Mouse (Mus musculus) CD4-positive, CD25-positive, alpha-beta regulatory T cell, adult 4 months (primary cell): ENCODE measurements around the gene Slc25a33. TPM values are rescaled to one million over a fixed set of nuclear protein-coding genes. Genes with fewer than 3 reads are reported as not detected.
"Not testable (repeated sequence)": the region's sequence is repeated elsewhere in the genome, so short reads cannot be mapped to it uniquely, and the experiment has no call there.

Experiments
- ATAC-seq: one replicate; pipeline ENCODE4 v1.8.0; 2017
- polyA plus RNA-seq, 2 experiments: library from polyadenylated mRNA; unstranded; fragments of 100-300 nt; shearing (Covaris generic); gene quantifications; one replicate each; pipeline ENCODE4 v1.2.1; 2017

The Slc25a33 gene
- polyA plus RNA-seq, 2 experiments from 2014 or later: 4.6 to 5.7 TPM

DNA sequence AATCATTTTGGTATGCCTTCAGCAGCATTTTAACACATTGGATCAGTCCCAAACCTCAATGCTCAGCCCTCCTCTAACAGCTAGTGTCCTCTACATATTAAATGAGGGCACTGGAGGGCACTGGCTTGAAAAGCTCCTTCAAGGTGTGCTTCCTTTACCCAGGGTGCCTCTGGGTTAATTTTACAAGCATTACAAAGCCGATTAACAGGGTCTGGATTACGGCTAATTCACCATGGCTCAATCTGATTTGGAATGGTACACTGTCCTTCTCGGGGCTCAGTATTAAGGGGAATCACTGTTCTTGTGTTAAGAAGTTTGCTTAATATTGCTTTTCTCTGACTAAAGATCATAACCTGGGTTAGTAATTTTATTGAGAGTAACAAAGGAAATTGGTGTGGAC, 21.2 kb downstream of the Slc25a33 start:
- no peak for ATAC-seq

DNA sequence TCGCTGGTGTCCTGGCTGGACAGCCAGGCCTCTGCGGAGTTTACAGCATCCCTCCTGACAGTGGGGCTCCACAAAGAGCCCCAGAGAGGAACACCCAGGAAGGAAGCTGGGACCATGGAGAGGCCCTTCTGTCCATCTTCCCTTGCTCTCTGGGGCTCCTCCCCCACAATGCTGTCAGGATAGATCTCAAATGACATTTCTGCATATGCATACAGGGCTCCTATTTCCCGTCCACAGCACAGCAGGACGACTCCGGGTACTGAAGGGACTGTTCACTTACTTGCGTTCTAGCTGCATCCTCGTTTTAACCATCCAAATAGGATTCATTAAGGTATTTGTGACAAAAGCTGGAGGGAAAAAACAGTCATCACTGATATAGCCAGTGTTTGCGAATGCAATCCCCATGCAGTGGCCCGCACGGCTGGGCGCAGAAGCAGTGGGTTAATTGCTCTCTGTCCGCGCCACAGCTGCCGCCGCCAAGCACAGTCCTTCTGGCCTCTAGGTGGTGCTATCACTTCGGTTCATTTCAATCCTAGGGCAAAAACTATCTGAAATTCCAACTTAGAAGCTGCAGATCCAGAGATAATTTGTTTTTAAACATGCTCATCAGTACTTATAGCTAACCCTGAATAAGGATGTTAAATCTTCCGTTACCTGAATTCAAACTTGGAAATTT, 21.8 kb downstream of the Slc25a33 start:
- no peak for ATAC-seq

DNA sequence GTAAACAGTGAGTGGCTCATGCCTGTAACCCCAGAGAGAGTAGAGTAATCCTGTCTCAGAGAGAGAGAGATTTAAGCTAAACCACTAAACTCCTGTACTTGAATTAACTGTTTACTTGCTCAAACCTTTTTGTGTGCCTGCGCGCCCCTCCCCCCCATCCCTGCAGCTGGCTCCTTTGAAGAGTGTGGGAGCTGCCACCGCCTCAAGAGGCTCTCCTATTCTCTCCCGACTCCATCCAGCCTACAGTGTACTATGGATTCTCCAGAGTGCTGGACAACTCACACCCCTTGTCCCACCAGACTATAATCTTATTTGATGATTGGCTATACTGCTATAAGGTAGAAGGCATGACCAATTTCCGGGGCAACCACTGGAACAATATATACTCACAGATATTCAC, 23.4 kb downstream of the Slc25a33 start:
- no peak for ATAC-seq

DNA sequence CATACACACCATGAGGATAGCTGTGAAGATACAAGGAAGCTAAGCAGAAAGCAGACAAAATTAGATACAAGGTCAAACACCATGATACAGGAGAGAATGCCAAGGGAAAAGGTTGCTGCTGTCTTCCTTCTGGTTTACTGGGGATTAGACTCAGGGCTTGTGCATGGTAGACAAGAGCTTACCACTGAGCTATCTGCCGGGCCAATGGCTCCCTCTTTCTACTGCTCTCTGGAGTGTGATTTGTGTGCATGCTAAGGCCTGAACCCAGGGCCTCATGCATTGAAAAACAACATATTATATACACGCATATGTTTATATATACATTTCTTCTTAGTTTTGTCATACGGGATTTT, 24.4 kb downstream of the Slc25a33 start:
- ATAC-seq: not testable (repeated sequence)

DNA sequence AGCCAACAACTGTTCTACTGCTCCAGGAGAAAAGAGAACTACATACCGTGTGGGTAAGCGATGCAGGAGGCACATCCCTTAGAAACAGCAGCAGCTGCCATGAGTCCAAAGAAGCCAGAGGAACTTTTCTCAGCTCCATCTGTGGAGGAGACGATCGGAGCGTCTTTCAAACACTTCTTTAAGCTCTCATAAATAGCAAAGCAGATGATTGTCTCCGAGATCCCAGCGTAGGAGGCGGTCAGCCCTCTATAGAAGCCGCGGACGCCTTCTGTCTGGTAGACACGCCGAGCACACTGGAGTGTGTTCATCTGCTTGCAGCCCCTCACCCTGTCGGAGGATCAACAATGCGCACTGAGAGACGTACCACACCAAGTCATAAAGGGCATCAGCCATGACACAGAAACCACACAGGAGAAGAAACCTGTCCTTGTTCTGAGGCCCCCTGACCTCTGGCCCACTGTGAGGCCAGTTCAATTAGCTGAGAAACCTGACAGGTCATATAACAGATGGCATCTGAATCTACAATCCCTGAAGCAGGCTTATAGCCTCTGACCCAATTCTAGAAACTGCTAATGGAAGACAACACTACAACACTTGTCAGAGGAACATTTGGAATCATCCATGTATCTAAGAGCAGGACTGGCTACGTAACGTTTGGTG, 24.9 kb downstream of the Slc25a33 start:
- no peak for ATAC-seq

DNA sequence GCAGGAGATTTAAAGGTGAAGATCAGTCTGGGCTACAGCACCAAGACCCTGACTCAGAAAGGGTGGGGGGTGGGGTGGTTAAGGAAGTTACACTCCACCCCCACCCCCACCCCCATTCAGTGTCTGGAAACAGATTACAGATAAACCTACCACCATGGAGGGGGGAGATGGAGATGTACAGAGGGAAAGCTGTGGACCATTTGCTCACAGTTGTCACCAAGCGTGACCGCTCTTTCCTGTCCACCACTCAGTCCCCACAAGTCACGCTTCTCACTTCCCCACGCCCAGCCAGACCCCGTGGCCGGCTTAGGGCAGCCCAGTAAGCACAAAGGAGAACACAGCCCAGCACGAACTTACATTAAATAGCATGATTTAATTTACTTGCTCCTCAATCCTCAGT, 30.0 kb downstream of the Slc25a33 start:
- no peak for ATAC-seq

DNA sequence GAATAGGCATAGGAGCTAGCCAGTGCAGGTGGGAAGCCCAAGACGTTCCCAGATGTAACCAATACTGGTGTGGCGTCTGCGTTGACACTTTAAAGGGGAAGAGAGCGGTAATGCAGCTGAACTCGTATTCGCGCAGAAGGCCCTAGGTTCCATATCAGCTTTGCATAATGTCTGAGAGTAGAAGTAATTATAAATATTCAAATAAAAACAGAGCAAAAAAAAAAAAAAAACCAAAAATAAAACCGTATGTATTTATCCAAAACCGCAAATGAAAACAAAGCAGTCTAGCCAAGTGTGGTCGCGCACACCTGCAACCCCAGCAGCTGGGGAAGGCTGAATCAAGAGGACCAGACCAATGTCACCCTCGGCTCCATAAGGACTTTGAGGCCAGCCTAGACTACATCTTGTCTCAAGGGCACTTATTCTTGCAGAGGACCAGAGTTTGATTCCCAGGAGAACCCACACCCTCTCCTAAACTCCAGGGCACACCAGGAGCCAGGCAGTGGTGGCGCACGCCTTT, 32.0 kb downstream of the Slc25a33 start:
- no peak for ATAC-seq

- no peak for ATAC-seq
Observed at GRCm38 (mm10) chr4:149740301-149740700, 33.8 kb downstream of the Slc25a33 start.

- ATAC-seq: no peak
Observed at GRCm38 (mm10) chr4:149739478-149739877, 34.6 kb downstream of the Slc25a33 start.

DNA sequence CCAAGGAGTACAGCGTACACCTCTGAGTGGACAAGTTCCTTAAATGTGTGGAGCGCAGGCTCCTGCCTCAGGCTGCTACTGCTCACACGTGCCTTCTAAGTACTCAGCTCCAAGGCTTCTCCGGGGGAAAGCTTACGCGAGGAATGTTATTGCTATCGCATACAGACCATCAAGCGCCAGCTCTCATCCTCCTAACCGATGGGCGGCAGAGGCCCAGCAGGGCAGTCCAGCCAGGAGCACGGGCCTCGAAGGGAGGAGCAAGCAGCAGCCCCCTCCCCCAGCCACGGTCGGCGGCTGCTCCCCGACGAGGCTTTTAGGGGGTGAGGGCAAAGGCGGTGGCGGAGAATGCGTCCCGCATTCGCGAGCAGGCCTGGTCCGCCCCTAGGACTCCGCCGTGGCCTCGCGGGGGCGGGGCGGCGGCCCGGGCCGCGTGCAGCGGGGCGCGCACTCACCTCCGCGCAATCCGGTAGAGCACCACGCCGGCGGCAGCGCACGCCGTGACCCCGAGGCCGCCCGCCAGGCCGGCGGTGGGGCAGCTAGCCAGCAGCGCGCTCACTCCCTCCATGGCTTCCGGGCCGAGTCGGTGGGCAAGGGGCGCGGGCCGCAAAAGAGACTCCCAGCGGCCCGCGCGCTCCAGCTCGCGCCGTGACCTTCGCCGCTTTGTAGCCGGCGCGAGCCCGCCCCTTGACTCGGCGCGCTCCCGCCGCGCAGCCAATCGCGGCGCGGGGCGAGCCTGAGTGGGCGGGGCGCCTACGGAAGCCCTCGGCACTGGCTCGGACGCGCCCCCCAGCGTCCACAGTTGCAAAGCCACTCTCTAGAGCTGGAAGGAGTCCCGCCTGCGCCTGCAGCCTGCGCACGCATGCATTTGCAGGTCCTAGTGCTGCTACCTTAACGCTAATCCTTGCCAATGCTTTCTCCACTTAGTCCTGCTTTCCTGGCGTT, 36.4 kb downstream of the Slc25a33 start, which contains the start of gene Tmem201:
Gene Tmem201 (minus strand): TSS at position 662 of the 942 bp plus-strand sequence.
- ATAC-seq: peak; percentile 96

GRCm38 (mm10) chr4:149736581-149736980, 37.5 kb downstream of the Slc25a33 start:
- no peak for ATAC-seq

DNA sequence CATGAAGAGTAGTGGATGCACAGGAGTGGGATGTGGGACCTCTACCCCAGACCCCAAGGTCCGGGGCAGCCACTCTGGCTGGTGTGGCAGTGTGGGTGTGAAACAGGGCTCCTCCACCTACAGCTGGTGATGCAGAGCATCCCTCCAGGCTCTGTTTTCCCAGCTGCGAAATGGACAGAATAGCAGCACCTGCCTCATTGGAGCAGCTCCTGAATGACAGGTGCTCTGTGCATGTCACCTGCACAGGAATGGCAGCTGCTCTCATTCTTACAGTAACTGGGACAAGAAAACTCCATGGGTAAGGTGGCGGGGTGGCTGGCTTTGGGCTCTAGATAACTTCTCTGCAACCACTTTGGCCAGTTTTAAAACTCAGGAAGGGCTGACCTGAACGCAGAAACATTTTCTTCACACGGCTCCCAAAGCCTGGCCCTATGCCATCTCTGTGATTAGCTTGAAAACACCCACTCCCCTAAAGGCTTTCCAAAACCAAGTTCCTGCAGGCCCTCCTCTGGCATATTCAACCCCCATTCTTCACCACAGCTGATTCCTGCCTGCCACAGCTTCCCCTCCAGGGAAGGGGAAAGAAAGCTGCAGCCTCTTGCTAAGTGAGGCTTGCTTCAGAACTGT, 38.3 kb downstream of the Slc25a33 start:
- ATAC-seq: no peak

DNA sequence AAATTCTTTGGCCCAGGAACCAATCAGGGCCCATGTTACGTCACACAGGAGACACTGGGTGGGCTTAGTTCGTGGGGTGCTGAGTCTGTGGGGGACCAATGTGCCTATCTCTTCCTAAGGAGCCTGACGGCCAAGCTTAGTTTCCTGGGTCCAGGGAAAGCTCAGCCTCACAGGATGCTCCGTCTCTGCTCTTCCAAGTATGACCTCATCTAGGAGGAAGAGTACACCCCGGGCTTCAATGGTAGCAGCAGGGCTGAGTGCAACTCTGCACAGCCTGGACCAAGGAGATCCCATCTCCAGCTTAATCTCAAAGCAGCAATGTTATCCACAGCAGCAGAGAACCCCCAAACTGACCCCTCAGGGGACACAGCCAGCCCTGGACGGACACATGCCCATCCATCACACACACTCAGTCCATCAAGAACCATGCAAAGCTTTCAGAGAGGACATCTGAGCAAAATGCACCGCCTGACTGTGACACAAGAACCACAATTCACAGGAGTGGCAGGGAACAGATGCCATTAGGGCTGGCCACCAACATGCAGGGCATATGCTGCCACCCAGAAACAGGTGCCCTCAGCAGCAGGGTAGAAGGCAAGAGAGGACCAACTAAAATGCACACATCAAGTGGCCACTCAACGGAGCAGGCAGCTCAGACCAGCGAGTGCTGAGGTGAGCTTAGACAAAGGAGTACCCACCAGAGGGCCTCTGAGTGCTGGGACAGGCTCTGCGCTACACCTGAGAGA, 39.2 kb downstream of the Slc25a33 start:
- no peak for ATAC-seq

GRCm38 (mm10) chr4:149734246-149734645, 39.8 kb downstream of the Slc25a33 start:
- ATAC-seq: no peak

GRCm38 (mm10) chr4:149733748-149734147, 40.3 kb downstream of the Slc25a33 start:
- ATAC-seq: no peak

GRCm38 (mm10) chr4:149732800-149733199, 41.3 kb downstream of the Slc25a33 start:
- no peak for ATAC-seq

- ATAC-seq: no peak
Observed at GRCm38 (mm10) chr4:149732313-149732712, 41.8 kb downstream of the Slc25a33 start.

- ATAC-seq: no peak
Observed at GRCm38 (mm10) chr4:149730827-149731226, 43.2 kb downstream of the Slc25a33 start.

GRCm38 (mm10) chr4:149728810-149729209, 45.3 kb downstream of the Slc25a33 start:
- no peak for ATAC-seq

DNA sequence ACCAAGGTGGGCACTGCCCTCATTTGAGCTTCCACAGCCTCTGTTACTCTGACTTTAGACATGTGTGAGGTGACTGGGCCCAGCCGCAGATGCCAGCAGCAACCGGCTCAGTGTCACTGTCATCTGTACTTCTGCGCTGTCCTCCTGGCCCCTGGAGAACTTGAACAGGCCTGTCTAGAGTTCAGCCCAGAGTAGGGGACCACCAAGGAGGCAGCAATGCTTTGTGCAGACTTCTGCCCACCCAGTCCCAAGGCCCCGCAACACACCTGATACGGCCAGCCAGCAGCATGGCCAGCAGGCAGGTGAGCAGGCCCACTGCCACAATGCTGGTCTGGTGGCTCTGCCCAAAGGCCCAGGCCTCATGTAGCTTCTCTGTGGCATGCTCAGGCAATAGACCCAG, 46.4 kb downstream of the Slc25a33 start:
- no peak for ATAC-seq

DNA sequence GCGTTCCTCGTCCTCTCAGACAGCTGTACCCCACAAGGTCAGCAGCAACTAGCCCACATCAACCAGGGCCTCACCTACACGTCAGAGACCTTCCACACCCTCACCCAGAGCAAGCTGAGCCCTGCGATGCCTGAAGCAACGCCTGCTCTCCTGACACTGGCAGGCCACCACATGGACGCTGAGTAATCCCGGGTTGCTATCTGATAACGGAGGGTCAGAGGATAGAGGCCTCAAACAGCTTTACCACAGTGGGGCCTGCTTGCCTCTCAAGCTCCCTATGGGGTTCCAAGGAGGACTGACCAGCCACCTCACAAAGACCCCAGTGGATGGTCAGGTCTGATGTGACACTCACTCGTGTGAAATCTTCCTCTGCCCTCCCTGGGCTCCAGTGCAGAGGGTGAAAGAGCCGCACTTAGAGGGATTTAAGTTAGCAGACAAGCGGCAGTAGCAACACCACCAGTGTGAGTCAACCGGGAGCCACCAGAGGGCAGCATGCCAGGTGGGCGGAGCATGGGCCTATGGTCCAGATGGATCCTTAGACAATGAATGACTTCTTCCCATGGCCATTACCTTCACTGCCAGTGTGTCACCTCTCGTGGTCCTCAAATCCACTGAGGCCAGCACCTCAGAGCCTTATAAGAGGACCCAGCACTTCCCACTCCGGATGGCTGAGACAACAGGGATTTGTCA, 48.3 kb downstream of the Slc25a33 start:
- ATAC-seq: peak; percentile 41
